Mouse (Mus musculus): ENCODE measurements at regions not wholly inside any gene's neighbourhood (a gene's known extent, or its start where the extent isn't known, plus 50 kb on each side); places are given as distances from the start of the nearest gene placed in this dataset.

- H3K9me3 ChIP-seq (replicated peaks; ENCODE audit: low read length): peaks cover 1% of the 10 kb centered on the region
- dilution Hi-C loops (cut with MboI; ENCODE audit: extremely low pct_ligation_motif_present, extremely low pct_unique_long_range_greater_than_20kb, low sequenced_read_pairs): no loop called here
- in situ Hi-C loops (cut with MboI; ENCODE audit: low pct_ligation_motif_present, low pct_unique_long_range_greater_than_20kb, low sequenced_read_pairs): loop anchor here (10.0 kb wide), 1 partner anchor 182 kb away; the partner anchor contains the start of gene Vegfa
- H3K79me2 ChIP-seq (replicated peaks; ENCODE audit: control insufficient read depth, extremely low read depth, insufficient read depth, poor library complexity, severe bottlenecking): no peaks in the 10 kb centered on the region
- H3K4me3 ChIP-seq (replicated peaks in 1 of 3; ENCODE audit: low read depth in 2 of 3, low read length in 2 of 3, poor library complexity in 1 of 3): no peak overlapping the region
- peaks cover 0 to 7% of the 10 kb centered on the region in 2 experiments; a peak in 3 of 4 replicates for H3K4me1 ChIP-seq (ENCODE audit: control insufficient read depth in 1 of 2, insufficient read depth in 2 of 2)
- no peak overlapping the region for H3K9ac ChIP-seq (ENCODE audit: insufficient read depth, low read depth)
- H3K27ac ChIP-seq (ENCODE audit: insufficient read depth, low read depth): no peak overlapping the region
- no peak for DNase-seq (ENCODE audit: extremely low read depth)
- TF ChIP-seq PAX5 (IDR thresholded peaks at IDR 0.05; ENCODE audit: low read length) (no peak), SIN3A (IDR thresholded peaks at IDR 0.05; ENCODE audit: low read length) (no peak), E2F4 (IDR thresholded peaks at IDR 0.05; ENCODE audit: insufficient replicate concordance, low read depth, low read length) (no peak), MAFK (IDR thresholded peaks at IDR 0.05; ENCODE audit: insufficient replicate concordance, low read length) (no peak), ZKSCAN1 (IDR thresholded peaks at IDR 0.05; ENCODE audit: borderline replicate concordance, low read depth, low read length) (no peak), UBTF (IDR thresholded peaks at IDR 0.05; ENCODE audit: low read depth, low read length) (no peak), TCF12 (IDR thresholded peaks at IDR 0.05; ENCODE audit: low read depth, low read length) (no peak)
- no peaks in the 10 kb centered on the region for H3K36me3 ChIP-seq (replicated peaks in 1 of 2; ENCODE audit: control insufficient read depth in 1 of 2, insufficient read depth in 1 of 2, low read length in 1 of 2)
- no peak overlapping the region for H3K4me2 ChIP-seq (ENCODE audit: insufficient read depth, low read depth, poor library complexity, severe bottlenecking)
- peaks cover 85% of the 10 kb centered on the region for H3K27me3 ChIP-seq (replicated peaks)
Observed at GRCm38 (mm10) chr17:45852402-45852801, 118.8 kb upstream of the 1600014C23Rik start.

DNA sequence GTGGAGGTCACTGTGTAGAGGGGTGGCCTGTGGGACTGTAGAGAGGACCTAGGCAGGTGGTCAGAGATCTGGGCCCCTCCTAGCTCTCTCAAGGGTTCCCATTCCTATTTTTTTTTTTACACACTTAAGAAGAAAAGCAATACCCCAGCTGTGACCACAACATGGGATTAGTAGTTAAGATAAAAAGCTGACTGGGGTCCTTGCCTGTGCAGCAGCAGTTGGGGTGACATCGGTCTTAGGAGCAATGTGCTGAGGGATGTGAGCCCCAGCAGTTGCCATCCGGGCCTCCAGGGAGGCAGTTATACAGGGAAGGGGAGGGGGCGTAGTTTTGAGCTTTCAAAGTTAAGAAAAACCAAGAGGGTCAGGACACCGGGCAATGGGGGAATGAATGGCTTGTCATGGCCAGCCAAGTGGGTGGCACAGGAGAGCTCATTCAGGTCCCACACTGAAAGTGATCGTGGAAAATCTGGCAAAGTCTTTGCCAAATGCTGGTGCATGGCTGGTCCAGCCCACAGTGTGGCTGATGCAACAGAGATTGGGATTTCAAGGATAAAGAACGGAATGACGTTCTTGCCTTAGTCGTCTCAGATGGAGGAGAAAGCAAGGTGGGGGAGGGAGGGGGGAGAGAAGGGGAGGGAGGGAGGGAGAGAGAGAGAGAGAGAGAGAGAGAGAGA, 118.2 kb upstream of the 1600014C23Rik start:
- Histone ChIP-seq H3K4me1 (ENCODE audit: control insufficient read depth in 1 of 2, insufficient read depth in 2 of 2) (peaks cover 0 to 7% of the 10 kb centered on the region in 2 experiments; a peak in 3 of 4 replicates), H3K27me3 (replicated peaks) (peaks cover 85% of the 10 kb centered on the region), H3K9me3 (replicated peaks; ENCODE audit: low read length) (peaks cover 5% of the 10 kb centered on the region), H3K27ac (ENCODE audit: insufficient read depth, low read depth) (no peak overlapping the region), H3K4me2 (ENCODE audit: insufficient read depth, low read depth, poor library complexity, severe bottlenecking) (no peak overlapping the region), H3K36me3 (replicated peaks in 1 of 2; ENCODE audit: control insufficient read depth in 1 of 2, insufficient read depth in 1 of 2, low read length in 1 of 2) (no peaks in the 10 kb centered on the region), H3K4me3 (replicated peaks in 1 of 3; ENCODE audit: low read depth in 2 of 3, low read length in 2 of 3, poor library complexity in 1 of 3) (no peak overlapping the region), H3K9ac (ENCODE audit: insufficient read depth, low read depth) (no peak overlapping the region), H3K79me2 (replicated peaks; ENCODE audit: control insufficient read depth, extremely low read depth, insufficient read depth, poor library complexity, severe bottlenecking) (no peaks in the 10 kb centered on the region)
- dilution Hi-C loops (cut with MboI; ENCODE audit: extremely low pct_ligation_motif_present, extremely low pct_unique_long_range_greater_than_20kb, low sequenced_read_pairs): no loop called here
- TF ChIP-seq MXI1 (IDR thresholded peaks at IDR 0.05; ENCODE audit: low read depth, low read length): no peak
- no peak for TF ChIP-seq E2F4 (IDR thresholded peaks at IDR 0.05; ENCODE audit: insufficient replicate concordance, low read depth, low read length)
- no peak for TF ChIP-seq SIN3A (IDR thresholded peaks at IDR 0.05; ENCODE audit: low read length)
- in situ Hi-C loops (cut with MboI; ENCODE audit: low pct_ligation_motif_present, low pct_unique_long_range_greater_than_20kb, low sequenced_read_pairs): loop anchor here (10.0 kb wide), 1 partner anchor 183 kb away; the partner anchor contains the start of gene Vegfa
- no peak for DNase-seq (ENCODE audit: extremely low read depth)

GRCm38 (mm10) chr17:45850976-45851375, 117.3 kb upstream of the 1600014C23Rik start:
- H3K27me3 ChIP-seq (replicated peaks): peaks cover 82% of the 10 kb centered on the region
- TF ChIP-seq JUND (conservative IDR thresholded peaks at IDR 0.05; ENCODE audit: low read depth, low read length) (no peak), IRF4 (IDR thresholded peaks at IDR 0.05; ENCODE audit: low read depth, low read length) (no peak), GABPA (IDR thresholded peaks at IDR 0.05; ENCODE audit: insufficient replicate concordance, low read depth, low read length) (no peak), ETS1 (conservative IDR thresholded peaks at IDR 0.05; ENCODE audit: low read depth, low read length) (no peak), POLR2AphosphoS2 (IDR thresholded peaks at IDR 0.05; ENCODE audit: low read depth, low read length) (no peak), MAZ (IDR thresholded peaks at IDR 0.05; ENCODE audit: low read depth, low read length) (no peak), TBP (conservative IDR thresholded peaks at IDR 0.05; ENCODE audit: low read depth, low read length) (no peak), ZC3H11A (IDR thresholded peaks at IDR 0.05; ENCODE audit: low read depth, low read length) (no peak), BHLHE40 (IDR thresholded peaks at IDR 0.05; ENCODE audit: low read depth, low read length) (no peak), CHD1 (IDR thresholded peaks at IDR 0.05; ENCODE audit: low read depth, low read length) (no peak), ELF1 (IDR thresholded peaks at IDR 0.05; ENCODE audit: low read depth, low read length) (no peak), NELFE (IDR thresholded peaks at IDR 0.05; ENCODE audit: low read depth, low read length) (no peak), CHD2 (IDR thresholded peaks at IDR 0.05; ENCODE audit: low read length) (no peak), MEF2A (IDR thresholded peaks at IDR 0.05; ENCODE audit: borderline replicate concordance, low read depth, low read length) (no peak), CTCF (conservative IDR thresholded peaks at IDR 0.05 in 1 of 2, IDR thresholded peaks at IDR 0.05 in 1 of 2; ENCODE audit: low read depth in 2 of 2, low read length in 2 of 2) (no peak), MYC (IDR thresholded peaks at IDR 0.05; ENCODE audit: low read depth, low read length) (no peak), POLR2A (IDR thresholded peaks at IDR 0.05; ENCODE audit: low read depth, low read length) (no peak), PAX5 (IDR thresholded peaks at IDR 0.05; ENCODE audit: low read length) (no peak), TCF12 (IDR thresholded peaks at IDR 0.05; ENCODE audit: low read depth, low read length) (no peak)

More at GRCm38 (mm10) chr17:45850976-45851375, 117.3 kb upstream of the 1600014C23Rik start:
- H3K9me3 ChIP-seq (replicated peaks; ENCODE audit: low read length): peaks cover 14% of the 10 kb centered on the region
- no peaks in the 10 kb centered on the region for H3K36me3 ChIP-seq (replicated peaks in 1 of 2; ENCODE audit: control insufficient read depth in 1 of 2, insufficient read depth in 1 of 2, low read length in 1 of 2)
- dilution Hi-C loops (cut with MboI; ENCODE audit: extremely low pct_ligation_motif_present, extremely low pct_unique_long_range_greater_than_20kb, low sequenced_read_pairs): no loop called here
- H3K4me1 ChIP-seq (ENCODE audit: control insufficient read depth in 1 of 2, insufficient read depth in 2 of 2): peaks cover 0 to 7% of the 10 kb centered on the region in 2 experiments; a peak in 3 of 4 replicates
- in situ Hi-C loops (cut with MboI; ENCODE audit: low pct_ligation_motif_present, low pct_unique_long_range_greater_than_20kb, low sequenced_read_pairs): loop anchor here (10.0 kb wide), 1 partner anchor 184 kb away; the partner anchor contains the start of gene Vegfa
- no peaks in the 10 kb centered on the region for H3K79me2 ChIP-seq (replicated peaks; ENCODE audit: control insufficient read depth, extremely low read depth, insufficient read depth, poor library complexity, severe bottlenecking)
- no peak for DNase-seq (ENCODE audit: extremely low read depth)
- no peak overlapping the region for H3K4me2 ChIP-seq (ENCODE audit: insufficient read depth, low read depth, poor library complexity, severe bottlenecking)
- H3K27ac ChIP-seq (ENCODE audit: insufficient read depth, low read depth): no peak overlapping the region
- no peak overlapping the region for H3K9ac ChIP-seq (ENCODE audit: insufficient read depth, low read depth)
- no peak overlapping the region for H3K4me3 ChIP-seq (replicated peaks in 1 of 3; ENCODE audit: low read depth in 2 of 3, low read length in 2 of 3, poor library complexity in 1 of 3)

Measured in CH12.LX (cell line).